Mouse (Mus musculus) CD4-positive naive resting alpha-beta T cell, adult 76 days (primary cell): ENCODE measurements around the gene Cldnd2. TPM values are rescaled to one million over a fixed set of nuclear protein-coding genes. Genes with fewer than 3 reads are reported as not detected.

Source experiments
- total RNA-seq: library from RNA; stranded (reverse); gene quantifications from one replicate; pipeline ENCODE4 v1.2.4, GENCODE M21; 2023

Cldnd2 gene
- not detected for total RNA-seq

DNA sequence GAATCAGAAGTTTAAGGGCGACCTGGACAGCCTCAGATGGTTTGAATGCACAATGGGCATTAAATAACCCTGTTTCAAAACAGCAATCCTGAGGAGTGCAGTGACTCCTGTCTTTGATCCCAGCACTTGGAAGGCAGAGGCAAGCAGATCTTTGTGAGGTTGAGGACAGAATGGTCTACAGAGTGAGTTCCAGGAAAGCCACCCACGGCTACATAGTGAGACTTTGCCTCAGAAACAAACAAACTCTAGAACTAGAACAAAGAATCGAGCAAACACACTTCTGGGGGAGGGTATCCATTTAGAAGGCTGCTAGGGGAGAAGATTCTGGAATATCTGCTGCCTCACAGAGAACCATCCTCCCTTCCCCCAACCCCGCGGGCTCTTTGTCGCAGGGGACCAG is at the start of gene Cldnd2:
Gene Cldnd2, plus strand, starts transcription at position 301 of the 400 bp plus-strand sequence.

DNA sequence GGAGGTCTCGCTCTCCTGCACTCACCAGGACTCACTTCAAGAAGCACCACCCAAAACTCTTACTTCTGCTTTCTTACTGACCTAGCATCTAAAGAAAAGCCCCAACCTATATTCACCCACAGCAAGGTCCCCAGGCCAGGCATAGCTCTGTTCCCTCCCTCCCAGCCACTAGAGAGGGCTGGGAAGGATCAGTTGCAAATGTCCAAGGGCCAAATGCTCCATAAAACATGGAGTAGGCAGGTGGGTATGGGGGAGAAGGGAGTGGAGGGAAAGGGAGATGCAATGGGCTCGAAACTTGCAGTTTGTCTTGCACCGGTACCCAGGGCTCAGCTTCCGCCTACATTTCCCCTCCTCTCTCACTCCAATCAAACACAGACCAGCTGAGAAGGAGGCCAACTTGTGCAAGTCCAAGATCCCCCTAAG is 32.4 kb upstream of the Cldnd2 start, which contains the start of gene Siglecg:
Gene Siglecg, plus strand, starts transcription at position 74 of the 423 bp plus-strand sequence.

DNA sequence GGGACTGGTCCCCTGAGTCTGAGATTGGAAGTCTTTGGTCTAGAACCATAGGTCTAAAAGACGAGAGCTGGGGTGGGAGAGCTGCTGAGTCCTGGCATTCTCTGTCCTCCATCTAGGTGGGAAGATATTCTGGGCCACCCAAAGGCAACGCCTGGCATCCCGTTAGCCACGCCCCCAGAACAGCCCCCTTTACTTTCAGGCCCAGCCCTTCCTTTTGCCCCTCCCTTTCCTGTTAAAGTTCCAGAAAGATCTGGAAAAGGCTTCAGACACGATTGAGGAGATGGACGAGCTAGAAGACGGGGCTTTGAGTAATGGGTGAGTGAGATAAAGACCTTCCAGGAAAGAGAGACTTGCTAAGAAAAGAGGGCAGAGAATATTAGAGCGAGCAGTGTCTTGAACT is 13.2 kb upstream of the Cldnd2 start, which contains the start of gene Lim2:
Gene Lim2, plus strand, starts transcription at position 265 of the 400 bp plus-strand sequence.

DNA sequence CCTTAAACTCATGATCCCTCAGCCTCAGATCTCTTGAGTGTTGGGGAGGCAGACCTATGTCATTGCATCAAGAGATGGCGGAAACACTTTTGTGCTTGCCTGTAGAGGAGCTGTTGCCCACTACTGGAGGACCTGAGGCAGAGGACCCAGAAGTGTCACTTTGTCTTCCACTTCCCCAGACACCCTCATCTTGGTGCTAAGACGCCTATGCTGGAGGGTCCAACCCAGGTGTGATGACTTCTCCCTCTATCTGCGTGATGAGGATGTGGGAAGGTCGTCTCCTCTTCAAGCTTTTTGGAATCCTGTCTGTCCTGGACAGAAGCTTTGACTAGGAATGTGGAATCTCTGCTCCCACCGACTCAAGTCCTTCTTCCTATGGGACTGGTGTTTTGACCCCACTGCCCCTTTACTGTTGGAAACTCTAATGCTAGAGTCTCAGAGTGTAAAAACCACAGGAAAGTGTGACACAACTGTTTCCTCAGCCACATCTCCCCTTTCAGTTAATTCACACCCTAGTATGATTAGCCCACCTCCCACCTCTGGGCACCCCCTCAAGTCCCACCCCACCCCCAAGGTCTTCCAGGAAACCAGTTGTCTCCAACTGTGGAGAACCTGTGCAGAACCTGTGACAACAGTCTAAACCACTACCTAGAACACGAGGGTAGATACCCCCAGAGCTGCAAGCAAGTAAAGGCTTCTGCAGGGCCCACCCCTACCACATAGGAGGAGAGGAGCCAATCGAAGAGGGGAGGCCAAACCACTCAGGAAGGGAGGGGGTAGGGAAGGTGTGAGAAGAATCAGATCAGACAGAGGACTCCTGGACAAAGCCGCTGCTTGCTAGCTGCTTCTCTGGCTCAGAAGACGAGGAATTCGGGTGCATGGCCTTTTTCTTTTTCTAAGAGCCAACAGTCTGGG is 4.0 kb upstream of the Cldnd2 start, which contains the start of gene Nkg7:
Gene Nkg7, plus strand, starts transcription at position 733 of the 915 bp plus-strand sequence.

DNA sequence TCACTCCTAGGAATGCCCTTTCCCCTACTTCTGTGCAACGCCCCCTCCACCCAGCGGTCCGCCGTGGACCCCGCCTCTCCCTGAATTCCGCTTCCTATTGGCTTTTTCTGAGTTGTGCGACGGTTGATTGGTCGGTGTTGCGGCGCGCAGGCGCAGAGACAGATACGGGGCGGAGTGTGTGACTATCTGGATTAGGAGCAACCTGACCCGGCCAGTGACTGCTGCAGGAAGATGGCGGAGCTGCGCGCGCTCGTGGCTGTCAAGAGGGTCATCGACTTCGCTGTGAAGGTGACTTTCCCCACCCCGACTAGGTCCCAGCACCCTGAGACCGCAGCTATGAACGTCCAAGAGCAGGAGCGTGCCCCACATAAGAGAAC is 3.3 kb downstream of the Cldnd2 start, which contains the start of the genes Etfb and Gm45233:
Gene Etfb, plus strand, starts transcription at position 167 of the 377 bp plus-strand sequence.
Gene Gm45233, plus strand, starts transcription at position 212 of the 377 bp plus-strand sequence.

DNA sequence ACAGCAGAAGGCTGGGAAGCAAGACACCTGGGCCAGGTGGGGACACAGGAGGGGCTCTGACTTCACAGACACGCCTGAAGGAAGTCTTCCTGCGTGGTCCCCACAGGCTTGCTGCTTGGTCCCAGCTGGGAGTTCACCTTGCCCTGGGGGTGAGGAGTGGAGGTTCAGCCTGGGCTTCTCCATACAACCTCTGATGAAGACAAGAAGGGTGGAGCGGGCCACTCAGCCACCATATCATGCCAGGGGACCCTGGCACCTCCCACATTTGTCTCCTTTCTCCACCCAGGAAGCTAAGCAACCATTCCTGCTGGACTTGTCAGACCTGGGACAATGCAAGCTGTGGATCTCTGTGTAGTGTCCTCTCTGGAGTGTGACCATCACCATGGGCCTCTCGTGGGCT is 22.3 kb downstream of the Cldnd2 start, which contains the start of gene Vsig10l:
Gene Vsig10l, plus strand, starts transcription at position 301 of the 400 bp plus-strand sequence.

DNA sequence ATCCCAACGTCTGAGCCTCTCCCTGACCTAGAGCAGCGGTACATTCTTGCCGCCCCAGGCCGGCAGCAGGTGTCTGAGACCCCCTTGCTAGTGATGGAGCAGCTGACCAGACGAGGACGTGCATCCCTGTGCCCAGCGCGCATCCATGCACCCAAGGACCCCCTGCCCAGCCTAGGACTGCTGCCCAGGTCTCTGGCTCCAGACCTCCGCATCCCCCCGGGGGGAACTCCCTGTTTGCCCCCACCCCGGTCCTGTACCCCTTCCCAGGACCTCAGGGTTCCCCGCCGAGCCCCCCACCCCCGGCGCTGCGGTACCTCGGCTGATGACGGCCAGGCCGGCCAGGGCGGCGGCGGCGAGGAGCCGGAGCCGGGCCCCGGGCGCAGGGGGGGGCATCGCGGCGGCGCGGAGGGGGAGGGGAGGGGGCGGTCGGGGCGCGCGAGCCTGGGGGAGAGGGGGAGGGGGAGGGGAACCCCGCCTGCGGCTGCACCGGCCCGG is 49.1 kb downstream of the Cldnd2 start, which contains the start of gene Iglon5:
Gene Iglon5, minus strand, starts transcription at position 445 of the 495 bp plus-strand sequence.

Other genes with a start within 250 kb of the Cldnd2 start
- gene Zfp715, start 127.5 kb upstream of the Cldnd2 start, total RNA-seq, result 27.3 TPM
- 0.73 TPM for gene Siglecf, start 89.4 kb upstream of the Cldnd2 start, total RNA-seq
- 26.6 TPM for gene Siglecg, start 32.6 kb upstream of the Cldnd2 start, total RNA-seq
- gene Lim2, start 13.1 kb upstream of the Cldnd2 start, total RNA-seq, result not detected
- 14.9 TPM for gene Nkg7, start 3.7 kb upstream of the Cldnd2 start, total RNA-seq
- gene Etfb, start 3.3 kb downstream of the Cldnd2 start, total RNA-seq, result 29.9 TPM
- not detected for gene Gm45233, start 3.3 kb downstream of the Cldnd2 start, total RNA-seq
- 1.3 TPM for gene Vsig10l, start 22.4 kb downstream of the Cldnd2 start, total RNA-seq
- gene Iglon5, start 49.3 kb downstream of the Cldnd2 start, total RNA-seq, result not detected
- gene 4931406B18Rik, start 65.2 kb downstream of the Cldnd2 start, total RNA-seq, result not detected
- gene Cd33, start 103.6 kb downstream of the Cldnd2 start, total RNA-seq, result 1.7 TPM
- 4.1 TPM for gene Zfp658, start 121.5 kb downstream of the Cldnd2 start, total RNA-seq
- gene Zfp719, start 138.8 kb downstream of the Cldnd2 start, total RNA-seq, result 12.8 TPM
- not detected for gene Zfp819, start 166.4 kb downstream of the Cldnd2 start, total RNA-seq
- not detected for gene Ceacam18, start 193.9 kb downstream of the Cldnd2 start, total RNA-seq
- gene Siglece, start 219.4 kb downstream of the Cldnd2 start, total RNA-seq, result 4.0 TPM
- 6.6 TPM for gene Ctu1, start 231.2 kb downstream of the Cldnd2 start, total RNA-seq
- gene Klk14, start 249.6 kb downstream of the Cldnd2 start, total RNA-seq, result not detected